In the genomic region with DNA sequence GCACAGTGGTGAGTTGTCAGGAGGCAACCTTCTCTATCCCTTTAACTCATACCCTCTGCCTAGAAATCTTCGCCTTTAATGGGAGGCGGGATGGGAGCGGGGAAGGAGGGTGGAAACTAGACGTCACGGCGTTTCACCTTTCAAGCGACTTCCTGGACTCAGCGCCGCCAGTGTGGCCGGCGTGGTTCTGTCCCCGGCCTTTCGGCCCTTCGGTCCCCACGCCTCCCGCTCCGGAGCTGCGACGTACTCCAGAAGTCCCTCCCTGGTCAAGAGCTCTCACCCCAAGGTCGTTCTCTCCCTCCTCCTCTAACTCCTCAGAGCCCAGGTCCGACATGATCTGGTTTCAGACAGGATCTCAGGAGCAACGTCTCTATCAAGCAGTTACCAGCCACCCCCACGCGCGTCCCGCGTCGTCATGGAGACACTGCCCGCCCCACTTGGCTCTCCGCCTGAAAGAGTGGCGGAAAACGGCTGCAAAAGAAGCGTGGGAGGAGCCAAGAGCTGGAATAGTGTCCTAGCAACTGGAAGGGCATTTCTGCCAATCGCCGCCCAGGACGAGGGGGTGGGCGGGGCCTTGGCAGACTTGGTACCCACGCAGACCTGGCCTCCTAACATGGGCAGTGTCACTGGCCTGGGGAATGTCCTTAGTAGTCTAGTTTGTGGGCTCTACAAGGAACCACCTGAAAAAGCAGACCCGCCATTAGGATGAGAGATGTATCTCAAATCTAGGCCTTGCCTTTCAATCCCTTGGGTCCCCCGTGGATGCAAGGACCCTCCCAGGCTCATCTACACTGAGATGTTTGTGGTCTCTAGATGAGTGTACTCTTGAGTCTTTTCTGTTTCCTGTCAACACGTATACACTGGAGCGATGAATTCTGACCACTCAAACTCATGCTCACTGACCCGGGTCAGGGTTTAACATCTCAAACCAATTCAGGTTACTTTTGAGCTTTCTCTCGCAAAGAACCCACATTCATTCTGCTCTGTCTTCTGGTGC, we compare ENCODE assay signal across 8 mouse cellular contexts. TPM values are rescaled to one million over a fixed set of nuclear protein-coding genes. Genes with fewer than 3 reads are reported as not detected.
DNase-seq lines count a peak whose midpoint lies in the region; ATAC-seq and TF ChIP-seq lines count a peak whose summit lies in the region.

A gene (minus strand): TSS at position 462 of the 997 bp plus-strand sequence.

- no peaks in the 10 kb centered on the region for H3K36me3 ChIP-seq in E14TG2a.4 (ENCODE audit: insufficient read depth, low read length)
- no peaks in the 10 kb centered on the region for H3K36me3 ChIP-seq in forebrain, embryonic 16.5 days (ENCODE audit: control insufficient read depth, insufficient read depth)
- H3K36me3 ChIP-seq in liver, embryonic 15.5 days (replicated peaks), result no peaks in the 10 kb centered on the region
- H3K36me3 ChIP-seq in stomach, embryonic 14.5 days (ENCODE audit: control insufficient read depth, insufficient read depth, low read length), result no peaks in the 10 kb centered on the region

- intact Hi-C loops in heart, postnatal 14 days (cut with DNase I), result no loop called here

- H3K9me3 ChIP-seq in E14TG2a.4 (ENCODE audit: low read length), result no peaks in the 10 kb centered on the region
- H3K9me3 ChIP-seq in forebrain, embryonic 16.5 days (ENCODE audit: control insufficient read depth, low read length), result no peaks in the 10 kb centered on the region
- no peaks in the 10 kb centered on the region for H3K9me3 ChIP-seq in liver, embryonic 15.5 days (replicated peaks)
- no peaks in the 10 kb centered on the region for H3K9me3 ChIP-seq in stomach, embryonic 14.5 days (ENCODE audit: control insufficient read depth, low read depth, low read length)

- H3K9ac ChIP-seq in forebrain, embryonic 16.5 days (replicated peaks; ENCODE audit: low read depth, low read length), result peak within 1 kb of the TSS; percentile 49
- no peak within 1 kb of the TSS for H3K9ac ChIP-seq in liver, embryonic 15.5 days
- no peak within 1 kb of the TSS for H3K9ac ChIP-seq in stomach, embryonic 14.5 days (replicated peaks; ENCODE audit: low read depth, low read length)

- no peaks in the 10 kb centered on the region for H3K27me3 ChIP-seq in E14TG2a.4 (ENCODE audit: insufficient read depth, low read length)
- no peaks in the 10 kb centered on the region for H3K27me3 ChIP-seq in cerebellum, adult 2 months (ENCODE audit: control insufficient read depth, insufficient read depth, low read length)
- H3K27me3 ChIP-seq in forebrain, embryonic 16.5 days (replicated peaks; ENCODE audit: control insufficient read depth, insufficient read depth, low read length), result no peaks in the 10 kb centered on the region
- H3K27me3 ChIP-seq in liver, embryonic 15.5 days, result peaks cover 9% of the 10 kb centered on the region; the same call in 1 of the 2 replicates
- no peaks in the 10 kb centered on the region for H3K27me3 ChIP-seq in stomach, embryonic 14.5 days (ENCODE audit: control insufficient read depth, insufficient read depth, low read length)

- no peak for TF ChIP-seq CTCF in E14TG2a.4 (conservative IDR thresholded peaks at IDR 0.05; ENCODE audit: low read length)
- no peak for TF ChIP-seq CTCF in cerebellum, adult 2 months (IDR thresholded peaks at IDR 0.05; ENCODE audit: borderline replicate concordance, insufficient read depth, low read depth, low read length)

- peak; percentile 92 to 95 for DNase-seq in cerebellum, adult 2 months
- DNase-seq in heart, postnatal 14 days, result peak; percentile 100
- DNase-seq in large intestine, adult 2 months (ENCODE audit: low read depth, low spot score), result peak; percentile 76
- peak; percentile 86 for DNase-seq in neural tube, embryonic 10.5 days (ENCODE audit: extremely low spot score, low spot score)

- peak within 1 kb of the TSS; percentile 81 for H3K4me3 ChIP-seq in E14TG2a.4 (replicated peaks; ENCODE audit: low read length)
- H3K4me3 ChIP-seq in cerebellum, adult 2 months (replicated peaks; ENCODE audit: insufficient read depth, low read depth, low read length), result peak within 1 kb of the TSS; percentile 64
- H3K4me3 ChIP-seq in forebrain, embryonic 16.5 days (replicated peaks; ENCODE audit: low read length), result peak within 1 kb of the TSS; percentile 48
- H3K4me3 ChIP-seq in liver, embryonic 15.5 days (replicated peaks), result peak within 1 kb of the TSS; percentile 44
- peak within 1 kb of the TSS; percentile 20 for H3K4me3 ChIP-seq in stomach, embryonic 14.5 days (ENCODE audit: low read depth, low read length)

- ATAC-seq in forebrain, embryonic 16.5 days, result peak; percentile 93
- ATAC-seq in liver, embryonic 15.5 days (ENCODE audit: insufficient read depth), result peak; percentile 37; the same call in 1 of the 2 replicates
- peak; percentile 88 for ATAC-seq in stomach, embryonic 14.5 days (ENCODE audit: insufficient number of reproducible peaks, insufficient read depth, low FRiP score, low read depth)

- peaks cover 62% of the 10 kb centered on the region for H3K4me1 ChIP-seq in E14TG2a.4 (replicated peaks; ENCODE audit: low read depth, low read length)
- H3K4me1 ChIP-seq in cerebellum, adult 2 months (ENCODE audit: control insufficient read depth, insufficient read depth, low read length), result peaks cover 7% of the 10 kb centered on the region
- peaks cover 8% of the 10 kb centered on the region for H3K4me1 ChIP-seq in forebrain, embryonic 16.5 days (replicated peaks; ENCODE audit: control insufficient read depth, insufficient read depth, low read length)
- H3K4me1 ChIP-seq in liver, embryonic 15.5 days (replicated peaks), result peaks cover 16% of the 10 kb centered on the region; the same call in 1 of the 2 replicates
- H3K4me1 ChIP-seq in stomach, embryonic 14.5 days (ENCODE audit: control insufficient read depth, insufficient read depth, low read length), result no peaks in the 10 kb centered on the region

- H3K27ac ChIP-seq in cerebellum, adult 2 months (ENCODE audit: insufficient read depth, low read length), result no peak within 1 kb of the TSS
- no peak within 1 kb of the TSS for H3K27ac ChIP-seq in forebrain, embryonic 16.5 days (ENCODE audit: low read length)
- H3K27ac ChIP-seq in liver, embryonic 15.5 days (replicated peaks), result no peak within 1 kb of the TSS
- H3K27ac ChIP-seq in stomach, embryonic 14.5 days (ENCODE audit: low read length), result no peak within 1 kb of the TSS

- 12% methylated on average over 44 of the region's 44 CpGs for WGBS in cerebellum, adult 2 months
- 10% methylated on average over 44 of the region's 44 CpGs for WGBS in forebrain, embryonic 16.5 days
- 9% methylated on average over 44 of the region's 44 CpGs for WGBS in large intestine, adult 2 months
- WGBS in liver, embryonic 15.5 days (ENCODE audit: insufficient replicate concordance), result 11% methylated on average over 44 of the region's 44 CpGs
- WGBS in stomach, embryonic 14.5 days, result 10% methylated on average over 44 of the region's 44 CpGs

- no peak for TF ChIP-seq POLR2A in cerebellum, adult 2 months (IDR thresholded peaks at IDR 0.05; ENCODE audit: borderline replicate concordance, insufficient read depth, low read length)

- peak within 1 kb of the TSS; percentile 84 for H3K4me2 ChIP-seq in forebrain, embryonic 16.5 days (ENCODE audit: low read length)
- peak within 1 kb of the TSS; percentile 69 for H3K4me2 ChIP-seq in liver, embryonic 15.5 days
- peak within 1 kb of the TSS; percentile 51 for H3K4me2 ChIP-seq in stomach, embryonic 14.5 days (replicated peaks; ENCODE audit: low read depth, low read length)

RNA-seq across cellular contexts. Expression of the gene that starts here (rescaled TPM):
- polyA plus RNA-seq in cerebellum, adult 2 months (2012; rRNA removed), result 2.7 and 3.7 TPM in 2 replicates
- 3.7 and 4.5 TPM in 2 replicates for polyA plus RNA-seq in forebrain, embryonic 16.5 days (2015; fragmentation: Nextera tagmentation; extraction: Ambion mirVana)
- total RNA-seq in heart, postnatal 14 days (2021), result 1 to 10 TPM; 1.5 to 1.6 TPM
- polyA plus RNA-seq in large intestine, adult 2 months (2012; rRNA removed), result 0.40 and 0.52 TPM in 2 replicates
- 0.13 and 0.25 TPM in 2 replicates for polyA plus RNA-seq in liver, embryonic 15.5 days (2015; fragmentation: Nextera tagmentation; extraction: Ambion mirVana)
- polyA plus RNA-seq in stomach, embryonic 14.5 days (2014; fragmentation: Nextera tagmentation; extraction: Ambion mirVana), result 0.50 and 0.62 TPM in 2 replicates

Comparison
In these comparisons a context has a peak if more than half of its experiments do, and no peak if none do; other contexts are left out.
1. Peak in DNase-seq in large intestine, adult 2 months; RNA of the gene not detected or under 1 TPM.
2. Peak in ATAC-seq, H3K4me3 ChIP-seq and H3K4me2 ChIP-seq in liver, embryonic 15.5 days; RNA of the gene not detected or under 1 TPM.
3. Peak in ATAC-seq, H3K4me3 ChIP-seq and H3K4me2 ChIP-seq in stomach, embryonic 14.5 days; RNA of the gene not detected or under 1 TPM.
4. H3K4me3 ChIP-seq: peak in every context shown above with its lines; median percentile 81 in E14TG2a.4; 64 in cerebellum, adult 2 months; 48 in forebrain, embryonic 16.5 days; 44 in liver, embryonic 15.5 days; 20 in stomach, embryonic 14.5 days.
5. ATAC-seq: peak in every context shown above with its lines; median percentile 93 in forebrain, embryonic 16.5 days; 88 in stomach, embryonic 14.5 days; 37 in liver, embryonic 15.5 days.